Mouse (Mus musculus) A20 (cell line): ENCODE results near the gene Pdhb.
A peak's percentile ranks its signal among the peaks of the same experiment; 100 is the strongest.

Experiments
- DNase-seq: peaks from one replicate; pipeline ENCODE4 v3.0.0-alpha.2; 2011; ENCODE audit warnings: low read depth, low spot score

Gene Pdhb

DNA sequence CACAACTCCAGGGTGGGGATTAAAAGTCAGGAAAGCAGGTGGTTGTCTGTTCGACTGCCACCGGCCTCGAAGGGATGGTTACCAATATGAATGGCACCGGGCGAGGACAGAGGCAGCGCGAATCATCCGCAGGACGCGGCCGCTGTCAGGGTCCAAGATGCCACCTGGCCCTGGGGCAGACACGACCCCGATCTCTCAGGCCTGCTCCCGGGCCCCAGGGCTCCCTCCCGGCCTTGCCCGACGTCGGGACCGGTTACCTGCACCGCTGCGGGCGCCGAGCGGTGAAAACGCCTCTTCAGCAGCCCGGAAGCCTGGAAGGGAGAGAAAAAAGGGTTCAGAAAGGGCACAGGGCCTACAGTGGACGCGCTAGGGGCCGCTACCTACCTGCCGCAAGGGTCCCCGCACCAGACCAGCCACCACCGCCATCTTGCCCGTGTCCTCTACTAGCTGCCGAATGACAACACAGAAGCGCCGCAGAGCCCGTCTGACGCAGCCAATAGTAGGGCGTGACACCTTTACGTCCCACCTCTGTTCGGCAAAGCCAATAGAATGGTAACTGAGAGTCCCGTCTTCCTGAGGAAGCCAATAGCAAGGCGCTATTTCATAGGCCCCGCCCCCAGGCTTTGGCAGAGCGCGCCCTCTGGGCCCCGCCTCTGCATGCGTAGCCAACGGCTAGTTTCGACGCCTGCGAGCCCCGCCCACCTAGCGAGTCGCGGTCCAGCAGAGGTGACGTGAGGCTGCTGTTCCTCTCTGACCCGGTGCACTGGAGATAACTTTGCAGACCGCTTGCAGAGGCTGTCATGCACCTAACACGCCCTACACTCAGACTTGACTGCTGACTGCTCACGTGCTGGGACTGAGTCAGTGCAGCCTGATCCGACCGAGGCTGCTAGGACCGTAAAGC is at the start of gene Pdhb:
Gene Pdhb (minus strand): TSS at position 519 of the 904 bp plus-strand sequence.
- peak; percentile 99 for DNase-seq

DNA sequence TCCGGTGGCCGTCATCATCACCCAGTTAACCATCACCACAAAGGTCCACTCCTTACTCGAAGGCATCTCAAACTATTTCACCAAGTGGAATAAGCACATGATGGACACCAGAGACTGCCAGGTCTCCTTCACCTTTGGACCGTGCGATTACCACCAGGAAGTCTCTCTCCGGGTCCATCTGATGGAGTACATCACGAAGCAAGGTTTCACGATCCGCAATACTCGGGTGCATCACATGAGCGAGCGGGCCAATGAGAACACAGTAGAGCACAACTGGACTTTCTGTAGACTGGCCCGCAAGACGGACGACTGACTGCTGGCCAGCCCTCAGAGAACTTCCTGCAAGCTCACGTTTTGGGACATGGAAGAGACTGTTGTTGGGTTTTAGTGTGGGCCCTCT is 49.7 kb upstream of the Pdhb start:
- DNase-seq, result no peak

DNA sequence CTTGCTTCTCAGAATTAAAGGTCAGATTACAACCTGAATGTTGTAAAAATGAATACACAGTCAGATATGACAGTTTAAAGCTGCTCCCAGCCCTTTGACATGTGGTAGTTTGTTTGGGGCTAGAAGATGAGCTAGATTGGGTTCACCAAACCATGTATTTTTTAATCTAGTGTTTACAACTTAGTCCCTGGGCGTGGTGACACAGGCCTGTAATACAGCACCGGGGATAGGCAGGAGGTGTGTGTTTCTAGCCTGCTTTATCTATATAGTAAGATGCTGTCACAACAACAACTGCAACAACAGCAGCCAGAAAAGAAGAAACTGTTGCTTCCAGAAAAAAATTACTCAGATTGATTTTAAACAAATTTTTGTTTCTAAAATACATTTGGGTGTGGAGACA is 48.1 kb upstream of the Pdhb start:
- DNase-seq, result no peak

DNA sequence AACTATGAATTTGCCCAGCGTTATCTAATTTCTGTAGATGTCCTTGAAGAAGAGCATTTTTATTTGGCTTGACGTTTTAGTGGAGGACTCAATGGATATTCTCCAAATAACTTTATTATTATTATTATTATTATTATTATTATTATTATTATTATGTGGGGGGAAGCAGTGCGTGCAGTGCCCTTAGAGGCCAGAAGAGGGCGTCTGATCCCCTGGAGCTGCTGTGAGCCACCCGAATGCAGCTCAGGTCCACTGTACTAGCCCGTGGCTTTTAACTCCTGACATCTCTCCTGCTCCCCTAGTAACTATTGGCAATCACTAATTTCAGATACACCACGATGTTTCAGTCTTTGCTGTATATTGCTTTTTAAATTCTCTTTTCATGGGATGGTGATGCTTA is 47.5 kb upstream of the Pdhb start:
- peak; percentile 45 for DNase-seq

DNA sequence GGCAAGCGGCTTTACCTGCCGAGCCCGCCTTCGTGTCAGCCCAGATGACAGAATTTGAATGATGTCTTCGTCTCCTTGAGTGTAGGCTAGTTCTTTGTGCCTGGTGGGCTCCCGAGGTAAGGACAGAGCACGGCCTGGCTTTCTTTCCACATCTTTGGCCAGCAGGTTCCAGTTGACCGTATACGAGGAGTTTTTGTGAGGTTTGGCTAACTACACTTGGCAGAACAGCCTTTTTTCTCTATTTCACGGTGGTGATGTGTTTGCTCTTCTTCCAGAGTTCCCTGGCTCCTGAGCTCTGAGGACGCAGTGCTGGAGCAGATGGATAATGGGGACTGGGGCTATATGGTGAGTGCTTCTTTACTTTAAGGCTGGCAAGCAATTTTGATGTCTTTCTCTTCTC is 47.1 kb upstream of the Pdhb start:
- no peak for DNase-seq

DNA sequence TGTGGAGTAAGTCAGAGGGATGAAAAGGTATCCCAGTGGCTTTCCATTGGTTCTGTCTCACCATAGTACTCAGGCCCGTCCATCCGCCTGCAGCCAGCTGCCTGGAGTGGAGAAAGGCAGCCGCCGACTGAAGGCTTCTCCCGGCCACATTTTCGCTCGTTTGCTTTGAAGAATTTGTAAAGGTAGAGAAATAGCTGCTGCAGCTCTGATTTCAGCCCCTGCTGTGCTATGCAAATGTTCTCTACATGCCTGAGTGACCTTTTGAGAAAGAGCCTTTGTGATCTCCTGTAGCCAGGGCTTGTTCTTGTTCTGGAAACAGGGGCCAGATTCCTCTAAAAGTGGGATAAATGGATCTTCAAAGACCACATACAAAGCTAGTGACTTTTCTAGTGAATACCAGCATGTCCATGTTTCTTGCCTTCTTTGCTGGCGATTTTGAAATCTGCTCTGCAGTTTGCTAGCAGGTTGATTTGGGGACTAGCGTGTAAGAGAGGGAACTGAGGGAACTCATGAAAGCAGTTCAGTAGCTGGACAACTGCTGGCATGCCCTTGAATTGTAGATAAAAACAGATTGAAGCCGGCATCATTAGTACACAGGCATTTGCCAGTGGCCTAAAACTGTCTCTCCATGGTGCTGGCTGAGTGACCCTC is 46.0 kb upstream of the Pdhb start:
- DNase-seq, result peak; percentile 83

DNA sequence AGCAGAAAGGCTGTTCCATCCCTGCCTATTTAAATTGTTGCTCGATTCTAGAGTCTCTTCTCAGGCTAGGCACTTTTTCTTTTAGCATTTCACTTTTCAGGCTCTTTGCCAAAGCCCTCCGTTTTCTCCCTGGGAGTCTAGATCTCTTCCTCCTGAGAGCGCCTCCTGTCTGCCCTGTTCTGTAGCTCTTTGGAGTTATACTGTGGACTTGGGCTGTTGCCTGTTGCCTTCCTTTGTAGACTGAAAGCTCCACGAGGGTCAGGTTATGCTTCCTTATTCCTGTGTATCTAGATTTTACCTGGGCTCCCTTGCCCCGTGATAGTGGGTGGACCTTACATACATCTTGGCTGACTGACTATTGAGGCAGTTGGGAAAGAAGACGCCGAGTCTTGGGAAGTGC is 45.4 kb upstream of the Pdhb start:
- no peak for DNase-seq

DNA sequence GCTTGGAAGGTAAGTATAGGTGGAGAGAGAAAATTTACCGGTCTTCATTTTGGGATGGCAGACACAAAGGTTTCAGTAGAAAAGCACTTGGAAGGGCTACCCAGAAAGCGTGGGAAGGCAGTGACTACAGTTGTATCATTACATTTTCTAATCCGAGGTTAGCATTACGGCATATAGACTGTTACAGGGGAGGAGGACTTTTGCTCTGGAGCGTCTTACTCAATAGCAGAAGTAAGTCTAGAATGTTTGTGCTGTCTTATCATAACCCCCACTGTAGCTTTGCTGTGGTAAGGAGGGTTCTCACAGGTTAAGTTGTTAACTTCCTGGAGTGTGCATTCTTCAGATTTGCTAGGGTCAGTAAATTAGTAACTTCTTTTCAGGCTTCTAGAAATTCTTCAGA is 43.3 kb upstream of the Pdhb start:
- DNase-seq, result no peak

DNA sequence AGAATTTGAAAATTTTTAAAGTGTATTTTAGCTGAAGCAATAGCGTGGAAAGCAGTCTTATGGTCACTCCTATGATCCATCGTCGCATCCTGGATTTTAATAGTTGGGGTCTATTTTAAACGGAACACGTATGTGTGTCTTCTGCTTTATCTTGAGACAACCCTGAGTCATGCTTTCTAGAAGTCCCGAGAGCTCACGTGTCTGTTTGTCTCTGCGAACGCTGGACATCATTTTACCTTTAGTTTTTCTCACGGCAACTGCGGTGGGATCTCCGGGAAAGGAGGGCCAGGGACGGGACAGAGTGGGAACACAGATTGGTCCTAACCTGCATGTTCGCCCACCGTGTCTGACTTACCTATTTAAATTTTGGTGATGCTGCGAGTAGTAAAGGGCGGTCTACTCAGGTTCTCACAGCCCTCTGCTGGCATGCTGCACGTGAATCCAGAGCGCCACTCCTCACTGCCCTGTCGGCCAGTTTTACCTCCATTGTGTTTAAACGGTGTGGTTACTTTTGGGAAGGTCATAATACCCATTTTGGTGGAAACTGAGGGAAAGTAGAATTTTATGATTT is 42.5 kb upstream of the Pdhb start:
- DNase-seq, result no peak

DNA sequence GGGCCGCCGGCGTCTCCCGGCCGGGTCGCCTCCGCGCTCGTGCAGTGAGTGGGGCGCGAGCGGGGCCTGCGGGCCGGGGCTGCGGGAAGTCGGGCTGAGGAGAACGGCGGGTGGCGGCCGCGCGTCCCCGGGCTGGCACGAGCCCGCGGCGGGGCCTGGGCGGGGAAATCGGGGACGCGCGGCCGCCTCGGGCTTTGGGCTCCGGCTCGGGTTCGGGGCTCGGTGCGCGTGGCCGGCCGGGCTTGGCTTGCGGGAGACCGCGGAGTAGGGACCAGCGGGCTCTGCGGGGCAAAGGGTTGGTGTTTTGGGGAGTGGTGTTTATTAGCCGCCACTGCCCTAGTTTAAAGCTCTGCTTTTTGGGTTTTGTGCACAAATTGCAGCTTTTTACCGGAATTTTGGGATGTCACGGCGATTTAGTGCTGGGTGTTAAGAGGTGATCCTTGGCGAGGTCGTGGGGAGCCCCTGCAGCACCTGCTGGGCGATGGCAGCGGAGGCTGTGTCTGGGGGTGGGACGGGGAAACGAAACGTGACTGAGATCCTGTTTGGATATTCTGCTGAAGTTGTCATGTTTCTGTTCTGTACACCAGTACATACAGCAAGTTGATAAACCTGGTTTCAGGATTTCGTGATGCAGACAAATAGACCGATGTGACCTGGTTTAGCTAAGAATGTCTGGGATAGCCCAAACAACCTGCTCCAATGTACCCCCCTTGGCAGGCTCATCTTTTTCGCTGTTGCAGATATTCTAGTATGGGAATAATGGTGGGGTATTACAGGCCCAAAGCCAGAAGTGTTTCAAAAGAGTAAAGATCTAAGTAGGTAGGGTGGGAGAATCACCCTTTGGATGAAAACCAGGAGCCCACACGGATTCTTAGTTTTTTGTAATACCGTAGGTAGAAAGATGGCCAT is 41.7 kb upstream of the Pdhb start:
- DNase-seq, result peak; percentile 61

DNA sequence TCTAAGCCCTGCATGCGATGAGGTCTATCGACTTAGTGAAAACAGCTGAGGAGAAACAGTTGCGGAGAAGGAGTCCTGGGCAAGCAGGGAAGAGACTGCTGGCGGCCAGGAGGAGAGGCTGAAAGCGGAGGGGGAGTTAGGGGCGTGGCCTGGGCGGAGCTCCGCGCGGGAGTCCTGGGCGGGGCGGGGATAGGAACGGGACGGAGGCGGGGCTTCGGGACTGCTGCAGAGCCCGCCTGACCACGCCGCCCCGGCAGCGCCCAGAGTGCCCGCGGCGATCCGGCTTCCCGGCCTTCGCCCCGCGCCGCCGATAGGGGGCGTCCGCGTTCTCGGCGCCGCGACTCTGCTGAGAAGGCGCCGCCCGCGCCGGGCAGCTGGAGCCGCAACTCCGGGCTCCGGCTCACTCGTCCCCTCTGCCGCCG is 41.0 kb upstream of the Pdhb start, which contains the start of gene Kctd6:
Gene Kctd6 (plus strand): TSS at position 338 of the 422 bp plus-strand sequence.
- peak; percentile 95 for DNase-seq

DNA sequence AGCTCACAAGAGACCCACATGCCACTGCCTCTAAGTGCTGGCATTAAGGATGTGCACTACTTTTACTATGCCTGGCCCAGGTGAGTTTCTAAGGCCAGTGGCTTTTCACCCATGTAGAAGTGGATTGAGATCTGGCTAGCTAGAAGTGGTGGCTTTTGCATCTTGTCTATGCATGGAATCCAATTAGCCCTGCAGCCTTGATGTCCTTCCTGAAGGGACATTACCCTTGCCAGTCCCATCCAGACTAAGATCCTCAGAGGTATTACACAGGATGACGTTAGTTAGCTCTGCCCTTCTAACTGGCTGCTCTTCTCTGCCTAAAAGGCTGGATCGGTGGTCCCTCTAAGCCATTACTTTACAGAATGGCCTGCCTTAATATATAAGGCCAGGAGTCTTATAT is 40.2 kb upstream of the Pdhb start:
- no peak for DNase-seq

DNA sequence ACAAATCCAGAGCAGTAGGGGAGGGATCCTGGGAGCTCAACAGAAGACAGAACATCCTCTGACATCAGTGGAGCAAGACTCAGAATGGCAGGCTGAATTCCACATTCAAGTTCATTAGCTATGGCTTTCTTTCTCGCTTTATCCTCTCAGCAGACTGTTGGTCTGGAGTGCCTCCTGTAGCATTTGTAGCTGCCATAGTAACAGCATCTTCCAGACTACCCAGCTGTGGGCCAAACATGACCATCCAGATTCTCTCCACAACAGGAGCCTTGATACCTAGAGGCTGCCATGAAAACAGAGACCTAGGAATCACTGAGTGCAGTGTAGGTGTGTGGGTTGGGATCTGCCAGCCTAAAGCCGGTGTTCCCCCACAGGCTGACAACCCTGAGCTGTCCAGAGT is 37.1 kb upstream of the Pdhb start:
- no peak for DNase-seq

DNA sequence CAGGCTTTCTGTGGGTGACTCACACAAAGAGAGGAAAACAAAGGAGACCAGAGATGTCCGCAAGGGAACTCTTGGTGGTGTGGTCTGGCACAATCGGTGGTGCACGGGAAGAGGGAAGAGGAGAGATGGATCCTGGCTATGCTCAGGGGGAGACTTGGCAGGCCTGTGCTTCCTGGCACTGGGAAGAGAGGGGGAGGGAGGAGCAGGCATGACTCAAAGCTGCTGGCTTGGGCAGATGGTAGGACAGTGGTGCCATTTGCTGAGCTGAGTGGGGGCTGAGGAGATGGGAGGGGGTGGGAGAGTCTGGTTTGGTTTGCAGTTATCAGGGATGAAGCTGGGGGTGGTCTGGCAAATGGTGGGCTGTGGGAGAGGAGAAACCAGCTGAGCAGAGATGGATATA is 36.1 kb upstream of the Pdhb start:
- no peak for DNase-seq

DNA sequence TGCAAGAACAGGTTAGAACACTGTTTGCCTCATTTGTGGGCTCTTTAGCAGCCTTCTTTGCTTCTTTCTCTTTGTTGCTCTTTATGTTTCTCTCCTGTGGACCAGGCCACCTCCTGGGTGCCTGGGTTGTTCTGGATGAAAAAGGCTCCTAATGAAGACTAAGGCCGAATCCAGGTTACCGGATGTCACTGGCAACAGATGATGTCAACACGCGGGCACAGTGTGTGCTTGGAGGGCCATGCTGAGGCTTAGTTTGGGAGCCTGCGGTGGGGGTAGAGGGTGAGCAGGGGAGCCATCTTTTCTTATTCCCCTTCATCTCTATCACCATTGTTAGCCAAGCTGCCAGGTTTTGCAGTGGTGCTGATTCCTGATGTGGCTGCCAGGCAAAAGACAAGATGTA is 34.7 kb upstream of the Pdhb start:
- no peak for DNase-seq

DNA sequence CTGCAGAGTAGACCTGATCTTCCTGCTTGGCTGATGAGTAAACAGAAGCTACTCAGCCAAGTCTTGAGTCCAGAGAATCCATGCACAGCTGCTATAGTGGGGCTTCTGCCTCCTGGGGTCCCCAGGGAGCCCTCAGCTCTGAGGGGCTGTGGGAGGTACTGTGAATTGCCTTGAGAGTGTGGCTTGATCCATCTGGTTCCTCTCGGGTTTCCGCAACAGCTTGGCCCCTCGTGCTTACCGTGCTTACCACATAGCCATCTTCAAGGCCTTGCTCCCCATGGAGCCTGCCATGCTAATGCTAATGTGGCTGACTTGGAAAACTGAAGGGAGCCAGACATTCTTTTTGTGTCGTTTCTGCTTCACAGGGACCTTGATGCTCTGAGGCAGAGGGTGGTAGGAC is 34.3 kb upstream of the Pdhb start:
- no peak for DNase-seq

DNA sequence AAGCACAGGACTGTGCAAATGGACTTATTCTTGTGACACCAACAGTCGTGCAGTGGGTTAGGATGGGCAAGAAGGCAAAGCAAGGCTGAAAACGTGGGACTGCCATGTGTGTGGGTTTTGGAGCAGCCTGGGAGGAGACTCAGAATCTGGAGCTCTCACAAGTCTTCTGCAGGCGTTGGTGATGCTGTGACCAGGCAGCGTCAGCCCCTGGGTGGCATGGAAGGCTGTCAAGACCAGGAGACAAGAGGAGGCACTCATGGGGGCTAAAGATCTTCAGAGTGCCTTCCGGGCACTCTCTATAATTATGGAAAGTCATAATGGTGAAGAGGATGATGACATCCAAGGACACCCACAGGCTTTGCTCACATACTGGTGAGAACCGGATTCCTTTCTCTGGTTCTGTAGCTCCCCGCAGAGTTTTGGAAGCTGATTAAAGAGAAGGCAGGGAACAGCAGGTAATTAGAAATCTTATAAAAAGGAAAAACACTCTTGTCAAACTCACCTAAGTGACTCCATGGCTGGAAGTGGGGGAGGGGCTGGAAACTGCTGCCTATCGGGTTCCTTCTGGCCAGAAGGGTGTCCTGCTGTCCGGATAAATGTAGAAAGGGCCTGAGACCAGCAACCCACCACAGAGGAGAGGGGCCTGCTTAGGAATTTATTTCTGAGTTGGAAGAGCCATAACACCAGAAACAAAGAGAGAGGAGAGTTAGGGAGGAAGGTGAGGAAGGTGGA is 33.5 kb upstream of the Pdhb start:
- DNase-seq, result no peak

DNA sequence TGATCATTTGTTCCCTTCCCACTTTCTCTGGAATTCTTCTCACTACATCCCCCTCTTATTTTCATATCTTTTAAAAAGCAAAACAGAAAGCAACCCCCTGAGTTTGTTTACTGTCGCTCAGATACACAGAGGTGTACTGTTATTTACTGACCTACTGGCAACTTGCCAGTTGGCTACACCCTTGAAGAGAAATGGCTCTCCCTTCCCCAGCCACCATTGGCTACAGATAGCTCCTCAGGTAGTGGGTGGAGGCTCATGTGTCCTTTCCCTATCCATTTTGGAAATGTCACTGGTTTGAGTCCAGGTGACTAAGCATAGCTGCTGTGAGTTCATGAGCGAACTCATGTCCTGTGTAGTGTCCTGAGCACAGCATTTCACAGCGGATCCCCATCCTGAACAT is 28.9 kb upstream of the Pdhb start:
- no peak for DNase-seq

DNA sequence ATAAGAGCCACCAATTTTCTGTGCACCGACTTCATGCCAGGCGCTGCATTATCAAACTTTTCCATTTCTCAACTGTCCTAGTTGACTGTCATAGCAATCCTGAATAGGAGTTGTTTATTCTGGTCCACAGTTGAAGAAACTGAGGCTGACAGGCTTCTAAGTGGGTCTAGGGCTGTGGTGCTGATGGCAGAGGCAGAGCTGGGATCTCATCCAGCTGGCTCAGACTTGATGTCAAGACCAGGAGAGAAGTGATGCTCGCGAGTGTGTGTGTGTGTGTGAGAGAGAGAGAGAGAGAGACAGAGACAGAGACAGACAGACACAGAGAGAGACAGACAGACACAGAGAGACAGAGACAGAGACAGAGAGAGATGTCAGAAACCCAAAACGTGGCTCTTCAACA is 27.9 kb upstream of the Pdhb start:
- no peak for DNase-seq

DNA sequence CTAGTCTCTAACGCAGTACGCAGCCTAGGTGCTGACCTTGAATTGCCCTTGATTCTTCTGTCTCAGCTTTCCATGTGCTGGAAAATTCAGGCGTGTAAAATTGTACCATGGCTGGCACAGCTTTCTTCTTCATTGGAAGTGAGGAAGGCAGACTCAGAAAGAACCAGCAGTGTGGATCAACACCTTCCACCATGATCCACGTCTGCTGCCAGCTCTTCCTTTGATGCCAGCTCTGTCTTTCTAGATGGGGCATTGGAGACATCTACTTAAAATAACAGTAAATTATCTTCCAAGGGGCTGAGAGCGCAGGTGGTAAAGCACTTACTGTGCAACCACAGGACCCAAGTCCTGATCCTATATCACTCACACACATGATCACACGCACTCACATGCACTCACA is 19.9 kb upstream of the Pdhb start:
- DNase-seq, result no peak

DNA sequence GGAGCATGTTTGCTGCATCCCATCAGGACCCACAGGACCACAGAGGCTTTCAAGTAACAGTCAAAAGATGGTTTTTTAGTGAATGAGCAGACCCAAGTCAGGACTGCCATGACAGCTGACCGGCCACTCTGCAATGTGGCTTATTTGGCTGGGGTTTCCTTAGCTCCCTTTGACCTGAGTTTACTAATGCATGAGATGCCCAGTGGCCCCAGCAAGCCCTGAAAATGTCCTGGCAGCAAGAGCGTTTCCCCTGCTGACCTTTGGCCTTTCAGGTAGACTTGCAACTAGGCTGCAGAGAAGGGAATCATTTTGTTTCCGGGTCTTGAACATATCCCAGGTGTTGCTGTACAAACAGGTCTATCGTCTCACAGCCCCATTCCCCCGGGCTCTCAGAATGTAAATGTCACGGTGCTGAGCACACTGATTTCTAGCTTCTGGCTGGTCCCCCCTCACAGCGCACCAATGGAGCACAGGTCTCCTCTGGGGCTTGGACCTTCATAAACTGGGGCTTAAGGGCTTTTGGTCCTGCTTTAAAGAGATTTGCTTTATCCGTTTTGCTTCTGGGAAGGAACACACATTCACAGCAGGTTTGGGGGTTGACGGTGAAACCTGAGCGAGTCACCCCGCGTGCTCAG is 18.6 kb upstream of the Pdhb start:
- DNase-seq, result no peak
